Mouse (Mus musculus): Measurements from ENCODE around the gene Prdm16. TPM values are rescaled to one million over a fixed set of nuclear protein-coding genes. Genes with fewer than 3 reads are reported as not detected.
A peak's percentile ranks its signal among the peaks of the same experiment; 100 is the strongest.

The Prdm16 gene
- polyA plus RNA-seq, 1 experiment from 2014 or later, result 12.6 TPM

DNA sequence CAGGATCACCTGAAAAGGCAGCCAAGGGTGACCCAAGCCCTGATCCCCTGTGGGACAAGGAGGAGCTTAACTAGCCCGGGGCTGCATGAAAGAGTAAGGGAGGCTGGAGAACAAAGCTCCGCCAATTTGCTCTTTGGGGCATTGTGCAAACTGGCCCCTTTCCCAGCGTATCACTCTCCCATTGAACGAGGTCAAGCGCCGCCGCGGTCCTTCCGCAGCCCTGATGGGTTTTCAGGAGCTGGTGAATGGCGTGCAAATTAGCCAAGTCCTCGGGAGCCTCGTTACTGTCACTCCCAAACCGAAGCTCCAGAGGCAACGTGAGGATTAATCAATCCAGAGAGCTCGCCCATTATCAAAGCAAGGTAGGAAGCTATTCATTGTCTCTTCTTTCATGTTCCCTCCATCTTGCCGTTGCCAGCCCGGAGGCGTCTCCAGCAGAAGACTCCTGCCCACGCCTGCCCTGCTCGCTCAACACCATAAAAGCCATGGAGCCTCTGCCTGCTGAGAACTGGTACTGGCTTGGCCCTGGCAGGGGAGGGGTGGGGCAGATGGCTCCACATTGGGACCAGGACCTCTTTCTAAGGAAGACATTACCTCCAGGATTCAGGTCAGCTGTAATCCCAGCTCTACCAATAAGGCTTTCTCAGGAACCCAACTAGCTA is 129.8 kb downstream of the Prdm16 start:
- H3K4me2 ChIP-seq (ENCODE audit: low read length), result peak overlapping the region; percentile 44
- WGBS, result 12% methylated on average over 20 of the region's 20 CpGs
- no peaks in the 10 kb centered on the region for H3K9me3 ChIP-seq (ENCODE audit: control insufficient read depth, low read length)
- H3K4me3 ChIP-seq (ENCODE audit: low read length), result no peak overlapping the region
- H3K9ac ChIP-seq (ENCODE audit: low read depth, low read length), result no peak overlapping the region
- no peaks in the 10 kb centered on the region for H3K36me3 ChIP-seq (ENCODE audit: control insufficient read depth, insufficient read depth, low read length)
- peaks cover 27% of the 10 kb centered on the region for H3K27me3 ChIP-seq (replicated peaks; ENCODE audit: control insufficient read depth, insufficient read depth, low read length)
- no peak overlapping the region for H3K27ac ChIP-seq (ENCODE audit: low read depth, low read length)
- ATAC-seq, result peak; percentile 38; the same call in 1 of the 2 replicates
- peaks cover 26% of the 10 kb centered on the region for H3K4me1 ChIP-seq (ENCODE audit: control insufficient read depth, insufficient read depth, low read depth, low read length)

- H3K4me2 ChIP-seq (ENCODE audit: low read length), result no peak overlapping the region
- WGBS, result 90% methylated on average over 5 of the region's 5 CpGs
- no peak for ATAC-seq
- H3K4me3 ChIP-seq (ENCODE audit: low read length), result no peak overlapping the region
- H3K36me3 ChIP-seq (ENCODE audit: control insufficient read depth, insufficient read depth, low read length), result no peaks in the 10 kb centered on the region
- H3K9ac ChIP-seq (ENCODE audit: low read depth, low read length), result no peak overlapping the region
- peaks cover 37% of the 10 kb centered on the region for H3K4me1 ChIP-seq (ENCODE audit: control insufficient read depth, insufficient read depth, low read depth, low read length)
- H3K27me3 ChIP-seq (replicated peaks; ENCODE audit: control insufficient read depth, insufficient read depth, low read length), result peaks cover 24% of the 10 kb centered on the region
- H3K9me3 ChIP-seq (ENCODE audit: control insufficient read depth, low read length), result no peaks in the 10 kb centered on the region
- H3K27ac ChIP-seq (ENCODE audit: low read depth, low read length), result no peak overlapping the region
These were observed 131.4 kb downstream of the Prdm16 start for GRCm38 (mm10) chr4:154505313-154505712.

- 22% methylated on average over 21 of the region's 21 CpGs for WGBS
- peak; percentile 29; the same call in 1 of the 2 replicates for ATAC-seq
- peak overlapping the region; percentile 34 for H3K4me2 ChIP-seq (ENCODE audit: low read length)
- H3K4me1 ChIP-seq (ENCODE audit: control insufficient read depth, insufficient read depth, low read depth, low read length), result peaks cover 53% of the 10 kb centered on the region
- H3K27me3 ChIP-seq (replicated peaks; ENCODE audit: control insufficient read depth, insufficient read depth, low read length), result peaks cover 13% of the 10 kb centered on the region
- peak overlapping the region; percentile 48 for H3K27ac ChIP-seq (ENCODE audit: low read depth, low read length)
- H3K4me3 ChIP-seq (ENCODE audit: low read length), result no peak overlapping the region
- H3K9me3 ChIP-seq (ENCODE audit: control insufficient read depth, low read length), result no peaks in the 10 kb centered on the region
- no peaks in the 10 kb centered on the region for H3K36me3 ChIP-seq (ENCODE audit: control insufficient read depth, insufficient read depth, low read length)
- H3K9ac ChIP-seq (ENCODE audit: low read depth, low read length), result peak overlapping the region; percentile 33; the same call in 1 of the 2 replicates
These were observed 133.3 kb downstream of the Prdm16 start for GRCm38 (mm10) chr4:154503260-154503829.

DNA sequence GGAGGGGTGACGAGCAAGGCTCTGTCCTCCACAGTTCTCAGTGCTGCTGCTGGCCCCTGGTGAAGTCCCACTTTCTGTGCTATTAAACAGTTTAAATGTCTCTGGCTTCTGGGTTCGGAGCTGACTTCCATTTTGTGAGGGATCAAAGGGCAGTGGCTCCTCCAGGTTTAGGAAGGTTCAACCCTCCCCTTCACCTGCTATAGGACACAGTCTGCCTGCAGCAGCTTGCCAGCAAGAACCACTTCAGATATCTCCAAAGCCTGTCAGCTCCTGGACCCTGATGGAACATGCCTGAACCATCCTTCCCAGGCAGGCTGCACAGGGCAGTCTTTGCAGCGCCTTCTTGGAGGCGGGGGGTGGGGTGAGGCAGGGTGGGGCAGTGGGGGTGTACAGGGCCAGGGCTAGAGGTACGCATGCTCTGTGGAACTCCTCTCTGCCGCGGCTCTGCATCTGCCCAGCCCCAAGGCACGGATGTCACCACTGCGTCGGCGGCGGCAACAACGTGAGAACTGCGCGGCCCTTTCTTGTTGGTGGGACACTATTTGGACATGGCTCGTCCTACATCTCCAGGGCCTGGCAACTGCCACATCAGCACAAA is 134.2 kb downstream of the Prdm16 start:
- 34% methylated on average over 16 of the region's 16 CpGs for WGBS
- Histone ChIP-seq H3K36me3 (ENCODE audit: control insufficient read depth, insufficient read depth, low read length) (no peaks in the 10 kb centered on the region), H3K4me2 (ENCODE audit: low read length) (peak overlapping the region; percentile 34), H3K27me3 (replicated peaks; ENCODE audit: control insufficient read depth, insufficient read depth, low read length) (peaks cover 10% of the 10 kb centered on the region), H3K4me1 (ENCODE audit: control insufficient read depth, insufficient read depth, low read depth, low read length) (peaks cover 53% of the 10 kb centered on the region), H3K27ac (ENCODE audit: low read depth, low read length) (peak overlapping the region; percentile 14; the same call in 1 of the 2 replicates), H3K9me3 (ENCODE audit: control insufficient read depth, low read length) (no peaks in the 10 kb centered on the region), H3K4me3 (ENCODE audit: low read length) (no peak overlapping the region), H3K9ac (ENCODE audit: low read depth, low read length) (no peak overlapping the region)
- ATAC-seq, result no peak

DNA sequence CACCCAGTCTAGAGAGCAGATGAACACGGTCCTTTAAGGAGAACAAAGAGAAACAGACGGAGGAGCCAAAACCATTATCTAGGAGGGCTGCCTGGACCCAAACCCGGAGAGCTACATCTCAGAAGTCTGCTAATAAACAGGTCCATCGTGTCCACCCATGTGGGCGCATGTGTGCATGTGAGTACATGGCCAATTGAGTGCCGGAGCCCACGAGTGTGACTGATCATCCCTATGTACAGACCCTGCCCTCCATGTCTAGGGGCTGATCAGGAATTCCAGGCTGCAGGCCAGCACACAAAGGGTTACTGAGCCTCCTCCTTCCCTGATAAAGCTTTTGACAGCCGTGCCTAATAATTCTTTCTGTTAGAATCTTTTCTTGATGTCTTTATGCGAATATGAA is 136.0 kb downstream of the Prdm16 start:
- Histone ChIP-seq H3K4me3 (ENCODE audit: low read length) (no peak overlapping the region), H3K9ac (ENCODE audit: low read depth, low read length) (no peak overlapping the region), H3K4me1 (ENCODE audit: control insufficient read depth, insufficient read depth, low read depth, low read length) (peaks cover 45% of the 10 kb centered on the region), H3K4me2 (ENCODE audit: low read length) (no peak overlapping the region), H3K27ac (ENCODE audit: low read depth, low read length) (no peak overlapping the region), H3K9me3 (ENCODE audit: control insufficient read depth, low read length) (no peaks in the 10 kb centered on the region), H3K27me3 (replicated peaks; ENCODE audit: control insufficient read depth, insufficient read depth, low read length) (peaks cover 11% of the 10 kb centered on the region), H3K36me3 (ENCODE audit: control insufficient read depth, insufficient read depth, low read length) (no peaks in the 10 kb centered on the region)
- no peak for ATAC-seq
- WGBS, result 32% methylated on average over 9 of the region's 9 CpGs

GRCm38 (mm10) chr4:154499701-154500523 is 136.8 kb downstream of the Prdm16 start:
- H3K4me1 ChIP-seq (ENCODE audit: control insufficient read depth, insufficient read depth, low read depth, low read length), result peaks cover 45% of the 10 kb centered on the region
- peak overlapping the region; percentile 30 for H3K9ac ChIP-seq (ENCODE audit: low read depth, low read length)
- peak; percentile 91 for ATAC-seq
- H3K36me3 ChIP-seq (ENCODE audit: control insufficient read depth, insufficient read depth, low read length), result no peaks in the 10 kb centered on the region
- peak overlapping the region; percentile 33 for H3K4me2 ChIP-seq (ENCODE audit: low read length)
- 13% methylated on average over 28 of the region's 29 CpGs for WGBS
- H3K9me3 ChIP-seq (ENCODE audit: control insufficient read depth, low read length), result no peaks in the 10 kb centered on the region
- H3K4me3 ChIP-seq (ENCODE audit: low read length), result no peak overlapping the region
- peaks cover 14% of the 10 kb centered on the region for H3K27me3 ChIP-seq (replicated peaks; ENCODE audit: control insufficient read depth, insufficient read depth, low read length)
- H3K27ac ChIP-seq (ENCODE audit: low read depth, low read length), result peak overlapping the region; percentile 62

GRCm38 (mm10) chr4:154497423-154498175 is 139.1 kb downstream of the Prdm16 start:
- Histone ChIP-seq H3K9me3 (ENCODE audit: control insufficient read depth, low read length) (no peaks in the 10 kb centered on the region), H3K4me1 (ENCODE audit: control insufficient read depth, insufficient read depth, low read depth, low read length) (peaks cover 41% of the 10 kb centered on the region), H3K36me3 (ENCODE audit: control insufficient read depth, insufficient read depth, low read length) (no peaks in the 10 kb centered on the region), H3K27me3 (replicated peaks; ENCODE audit: control insufficient read depth, insufficient read depth, low read length) (peaks cover 19% of the 10 kb centered on the region), H3K4me2 (ENCODE audit: low read length) (no peak overlapping the region), H3K27ac (ENCODE audit: low read depth, low read length) (no peak overlapping the region), H3K9ac (ENCODE audit: low read depth, low read length) (no peak overlapping the region), H3K4me3 (ENCODE audit: low read length) (no peak overlapping the region)
- 46% methylated on average over 4 of the region's 4 CpGs for WGBS
- ATAC-seq, result no peak

GRCm38 (mm10) chr4:154496991-154497390 is 139.7 kb downstream of the Prdm16 start:
- WGBS, result 13% methylated on average over 7 of the region's 7 CpGs
- no peak overlapping the region for H3K9ac ChIP-seq (ENCODE audit: low read depth, low read length)
- H3K4me2 ChIP-seq (ENCODE audit: low read length), result no peak overlapping the region
- H3K4me3 ChIP-seq (ENCODE audit: low read length), result no peak overlapping the region
- H3K4me1 ChIP-seq (ENCODE audit: control insufficient read depth, insufficient read depth, low read depth, low read length), result peaks cover 40% of the 10 kb centered on the region
- H3K36me3 ChIP-seq (ENCODE audit: control insufficient read depth, insufficient read depth, low read length), result no peaks in the 10 kb centered on the region
- peak; percentile 73 for ATAC-seq
- H3K27ac ChIP-seq (ENCODE audit: low read depth, low read length), result no peak overlapping the region
- H3K27me3 ChIP-seq (replicated peaks; ENCODE audit: control insufficient read depth, insufficient read depth, low read length), result peaks cover 19% of the 10 kb centered on the region
- H3K9me3 ChIP-seq (ENCODE audit: control insufficient read depth, low read length), result no peaks in the 10 kb centered on the region

Measured in hindbrain, embryonic 16.5 days (tissue).